Mouse (Mus musculus) right cerebral cortex, adult 18-20 months (tissue): ENCODE data around the gene Erbb2.
"Not testable (repeated sequence)": the region's sequence is repeated elsewhere in the genome, so short reads cannot be mapped to it uniquely, and the experiment has no call there.

Source experiments
- DNase-seq: peaks from one replicate; pipeline ENCODE4 v3.0.0; 2022; ENCODE audit warnings: mixed read lengths

Gene Erbb2

GRCm38 (mm10) chr11:98412273-98412796, at the start of gene Erbb2:
Gene Erbb2 (plus strand): TSS chr11:98412470.
- no peak for DNase-seq

GRCm38 (mm10) chr11:98363817-98364216, 48.5 kb upstream of the Erbb2 start:
- DNase-seq, result no peak

GRCm38 (mm10) chr11:98364410-98364809, 47.9 kb upstream of the Erbb2 start:
- DNase-seq, result no peak

- DNase-seq, result no peak
These were observed 46.0 kb upstream of the Erbb2 start for GRCm38 (mm10) chr11:98366290-98366689.

- peak; percentile 73 for DNase-seq
These were observed 45.0 kb upstream of the Erbb2 start for GRCm38 (mm10) chr11:98367171-98367862.

GRCm38 (mm10) chr11:98367863-98368186, 44.4 kb upstream of the Erbb2 start:
- DNase-seq, result no peak

- no peak for DNase-seq
These were observed 42.9 kb upstream of the Erbb2 start for GRCm38 (mm10) chr11:98369337-98369736.

GRCm38 (mm10) chr11:98370588-98370987, 41.7 kb upstream of the Erbb2 start:
- DNase-seq, result no peak

GRCm38 (mm10) chr11:98371556-98372240, 40.6 kb upstream of the Erbb2 start:
- DNase-seq, result no peak

- DNase-seq, result no peak
These were observed 39.9 kb upstream of the Erbb2 start for GRCm38 (mm10) chr11:98372406-98372805.

- DNase-seq, result no peak
These were observed 39.0 kb upstream of the Erbb2 start for GRCm38 (mm10) chr11:98373244-98373643.

GRCm38 (mm10) chr11:98374266-98374665, 38.0 kb upstream of the Erbb2 start:
- no peak for DNase-seq

GRCm38 (mm10) chr11:98376756-98377155, 35.5 kb upstream of the Erbb2 start:
- DNase-seq, result peak; percentile 61

GRCm38 (mm10) chr11:98377787-98378186, 34.5 kb upstream of the Erbb2 start:
- no peak for DNase-seq

GRCm38 (mm10) chr11:98379379-98379778, 32.9 kb upstream of the Erbb2 start:
- DNase-seq, result no peak

GRCm38 (mm10) chr11:98380106-98380505, 32.2 kb upstream of the Erbb2 start:
- no peak for DNase-seq

- no peak for DNase-seq
These were observed 30.6 kb upstream of the Erbb2 start for GRCm38 (mm10) chr11:98381651-98382050.

- DNase-seq, result not testable (repeated sequence)
These were observed 29.9 kb upstream of the Erbb2 start for GRCm38 (mm10) chr11:98382405-98382804.

GRCm38 (mm10) chr11:98383261-98384030, 28.8 kb upstream of the Erbb2 start, which contains the start of gene Tcap:
Gene Tcap (plus strand): TSS chr11:98383811.
- DNase-seq, result no peak

- DNase-seq, result no peak
These were observed 28.1 kb upstream of the Erbb2 start for GRCm38 (mm10) chr11:98384216-98384615.

GRCm38 (mm10) chr11:98384721-98385637, 27.3 kb upstream of the Erbb2 start:
- DNase-seq, result no peak
